Mouse (Mus musculus): ENCODE data around the gene Ndufs1. TPM values are rescaled to one million over a fixed set of nuclear protein-coding genes. Genes with fewer than 3 reads are reported as not detected.

Gene Ndufs1
- polyA plus RNA-seq (2012; rRNA removed) = 87.9 and 93.3 TPM in 2 replicates

DNA sequence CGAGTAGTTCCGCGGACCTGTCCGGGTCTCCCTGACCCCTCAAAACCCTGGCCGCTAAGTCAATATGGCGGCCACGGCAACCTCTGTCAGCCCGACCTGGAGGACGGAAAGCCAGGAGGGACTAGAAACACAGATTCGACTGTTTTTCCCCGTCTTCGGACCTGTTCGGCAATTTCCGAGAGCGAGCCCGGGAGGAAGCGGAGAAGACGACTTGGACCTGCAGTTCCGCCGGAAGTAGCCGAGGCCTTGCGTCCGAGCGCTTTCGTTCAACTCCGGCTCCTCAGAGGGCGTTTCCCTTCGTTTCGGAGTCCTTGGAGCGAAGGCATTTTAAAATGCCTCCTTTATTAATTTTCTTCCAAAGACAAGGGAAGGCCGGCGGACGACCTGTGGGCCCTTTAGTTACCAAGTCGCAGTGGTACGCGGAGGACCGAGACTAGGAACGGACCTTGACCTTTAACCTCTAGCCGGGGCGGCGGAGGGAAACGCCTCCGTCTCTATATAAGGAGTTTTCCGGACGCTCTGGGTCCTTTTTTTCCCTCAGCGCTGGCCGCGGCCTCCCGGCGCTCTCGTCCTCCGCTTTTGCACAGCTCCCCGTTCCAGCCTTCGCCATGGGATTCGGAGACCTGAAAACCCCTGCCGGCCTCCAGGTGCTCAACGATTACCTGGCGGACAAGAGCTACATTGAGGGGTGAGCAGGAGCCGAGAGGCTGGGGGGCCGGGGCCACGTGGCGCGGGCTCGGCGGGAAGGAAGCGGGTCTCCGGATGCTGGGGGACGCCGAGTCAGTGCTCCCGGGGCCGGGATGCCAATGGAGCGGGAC, at the start of gene Ndufs1, which contains the start of gene Eef1b2:
TSS of gene Ndufs1 (minus strand) at position 230 of the 818 bp plus-strand sequence.
TSS of gene Eef1b2 (plus strand) at position 222 of the 818 bp plus-strand sequence.
- TF ChIP-seq CTCF (IDR thresholded peaks at IDR 0.05; ENCODE audit: borderline replicate concordance, extremely low read depth, insufficient read depth, insufficient read length) = no peak
- peak; percentile 26; the same call in 1 of the 2 replicates for TF ChIP-seq POLR2A (IDR thresholded peaks at IDR 0.05; ENCODE audit: borderline replicate concordance, extremely low read depth, insufficient read depth, insufficient read length, poor library complexity, severe bottlenecking)
- peak; percentile 99 for DNase-seq (ENCODE audit: low read depth)

DNA sequence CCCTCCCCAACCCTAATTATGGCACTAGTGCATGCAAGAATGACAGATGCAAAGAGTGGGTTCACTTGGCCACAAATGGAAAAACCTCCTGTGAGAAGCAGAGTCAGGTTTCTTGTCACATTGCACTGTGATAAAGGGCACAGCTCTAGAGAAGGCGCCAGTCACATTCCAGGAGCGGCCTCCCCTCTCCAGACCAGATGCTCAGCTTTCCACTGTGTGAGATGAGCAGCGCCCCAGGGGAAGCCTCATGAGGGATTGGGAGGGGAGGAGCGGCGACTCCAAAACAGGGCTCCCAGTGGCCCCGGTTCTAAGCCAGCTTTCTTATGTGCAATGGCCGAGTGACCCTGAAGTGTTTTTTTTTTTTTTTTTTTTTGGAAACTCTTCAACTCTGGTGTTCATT, 49.3 kb upstream of the Ndufs1 start:
- DNase-seq (ENCODE audit: low read depth) = peak; percentile 27
- TF ChIP-seq POLR2A (IDR thresholded peaks at IDR 0.05; ENCODE audit: borderline replicate concordance, extremely low read depth, insufficient read depth, insufficient read length, poor library complexity, severe bottlenecking) = no peak
- TF ChIP-seq CTCF (IDR thresholded peaks at IDR 0.05; ENCODE audit: borderline replicate concordance, extremely low read depth, insufficient read depth, insufficient read length) = no peak

DNA sequence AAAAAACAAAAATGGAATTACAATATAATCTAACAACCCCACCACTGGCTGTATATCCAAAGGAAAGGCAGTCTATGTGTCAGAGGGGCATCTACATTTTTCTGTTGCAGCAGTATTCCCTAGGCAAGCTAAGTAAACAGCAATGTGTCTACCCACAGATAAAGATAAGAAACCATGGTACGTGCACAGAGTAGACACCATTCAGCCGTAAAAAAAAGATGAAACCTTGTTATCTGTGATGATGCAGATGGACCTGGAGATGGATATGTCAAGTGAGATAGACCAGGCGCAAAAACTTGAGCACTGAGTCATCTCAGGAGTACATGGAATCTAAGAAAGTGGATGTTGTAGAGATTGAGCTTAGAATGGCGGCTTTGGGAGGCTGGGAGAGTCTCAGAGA, 48.4 kb upstream of the Ndufs1 start:
- TF ChIP-seq POLR2A (IDR thresholded peaks at IDR 0.05; ENCODE audit: borderline replicate concordance, extremely low read depth, insufficient read depth, insufficient read length, poor library complexity, severe bottlenecking) (no peak), CTCF (IDR thresholded peaks at IDR 0.05; ENCODE audit: borderline replicate concordance, extremely low read depth, insufficient read depth, insufficient read length) (no peak)
- DNase-seq (ENCODE audit: low read depth) = no peak

DNA sequence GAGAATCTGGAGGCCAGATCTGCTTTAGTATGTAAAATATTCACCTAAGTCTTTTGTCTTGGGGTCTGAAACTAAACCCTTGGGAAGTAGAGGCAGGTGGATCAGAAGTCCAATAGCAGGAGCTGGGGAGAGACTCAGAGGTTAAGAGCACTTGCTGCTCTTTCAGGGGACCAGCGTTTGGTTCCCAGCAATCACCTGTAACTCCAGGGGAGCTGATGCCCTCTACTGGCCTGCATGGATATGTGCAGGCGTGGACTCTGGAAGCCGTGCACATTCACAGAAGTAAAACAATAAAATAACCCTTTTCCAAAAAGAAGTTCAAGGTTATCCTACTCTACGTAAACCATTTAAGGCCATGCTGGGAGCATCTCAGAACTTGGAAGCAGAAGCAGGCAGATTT, 42.6 kb upstream of the Ndufs1 start:
- TF ChIP-seq CTCF (IDR thresholded peaks at IDR 0.05; ENCODE audit: borderline replicate concordance, extremely low read depth, insufficient read depth, insufficient read length) (no peak), POLR2A (IDR thresholded peaks at IDR 0.05; ENCODE audit: borderline replicate concordance, extremely low read depth, insufficient read depth, insufficient read length, poor library complexity, severe bottlenecking) (no peak)

DNA sequence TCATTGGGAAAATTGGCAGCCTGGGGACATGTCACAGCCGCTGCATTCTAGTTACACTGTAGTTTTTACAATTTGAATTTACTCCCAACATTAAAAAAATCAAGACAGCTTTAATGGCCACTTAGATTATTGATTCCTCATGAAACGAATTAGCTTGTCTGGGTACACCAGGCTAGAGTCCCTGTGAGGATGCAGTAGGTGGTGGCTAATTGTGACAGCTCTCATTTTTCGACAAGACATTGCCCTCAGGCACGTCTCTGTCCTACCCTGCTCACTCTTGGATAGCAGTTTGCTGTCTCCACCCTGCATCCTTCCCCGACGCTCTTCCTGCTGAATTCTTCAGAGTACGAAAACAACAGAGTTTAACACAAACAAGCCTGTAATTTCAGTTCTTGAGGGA, 38.0 kb upstream of the Ndufs1 start:
- TF ChIP-seq POLR2A (IDR thresholded peaks at IDR 0.05; ENCODE audit: borderline replicate concordance, extremely low read depth, insufficient read depth, insufficient read length, poor library complexity, severe bottlenecking) = no peak
- TF ChIP-seq CTCF (IDR thresholded peaks at IDR 0.05; ENCODE audit: borderline replicate concordance, extremely low read depth, insufficient read depth, insufficient read length) = no peak
- no peak for DNase-seq (ENCODE audit: low read depth)

More for the DNA sequence above, 42.6 kb upstream of the Ndufs1 start:
- DNase-seq (ENCODE audit: low read depth) = no peak

DNA sequence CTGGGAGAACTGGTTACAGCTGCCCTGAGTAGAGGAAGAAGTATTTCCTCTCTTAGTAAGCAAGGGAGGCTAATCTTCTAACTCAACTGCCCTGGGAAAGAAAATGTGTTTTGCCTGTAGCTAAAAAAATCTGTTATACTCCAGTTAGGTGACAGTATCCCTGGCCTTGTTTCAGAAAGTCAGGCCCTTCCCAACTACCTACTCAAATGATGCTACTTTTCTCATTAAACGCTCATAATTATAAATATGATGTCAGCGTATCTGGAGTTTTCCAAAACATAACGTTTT, 37.6 kb upstream of the Ndufs1 start, which contains the start of gene Gpr1:
TSS of gene Gpr1 (minus strand) at position 273 of the 288 bp plus-strand sequence.
- TF ChIP-seq CTCF (IDR thresholded peaks at IDR 0.05; ENCODE audit: borderline replicate concordance, extremely low read depth, insufficient read depth, insufficient read length) (no peak), POLR2A (IDR thresholded peaks at IDR 0.05; ENCODE audit: borderline replicate concordance, extremely low read depth, insufficient read depth, insufficient read length, poor library complexity, severe bottlenecking) (no peak)
- DNase-seq (ENCODE audit: low read depth) = no peak

DNA sequence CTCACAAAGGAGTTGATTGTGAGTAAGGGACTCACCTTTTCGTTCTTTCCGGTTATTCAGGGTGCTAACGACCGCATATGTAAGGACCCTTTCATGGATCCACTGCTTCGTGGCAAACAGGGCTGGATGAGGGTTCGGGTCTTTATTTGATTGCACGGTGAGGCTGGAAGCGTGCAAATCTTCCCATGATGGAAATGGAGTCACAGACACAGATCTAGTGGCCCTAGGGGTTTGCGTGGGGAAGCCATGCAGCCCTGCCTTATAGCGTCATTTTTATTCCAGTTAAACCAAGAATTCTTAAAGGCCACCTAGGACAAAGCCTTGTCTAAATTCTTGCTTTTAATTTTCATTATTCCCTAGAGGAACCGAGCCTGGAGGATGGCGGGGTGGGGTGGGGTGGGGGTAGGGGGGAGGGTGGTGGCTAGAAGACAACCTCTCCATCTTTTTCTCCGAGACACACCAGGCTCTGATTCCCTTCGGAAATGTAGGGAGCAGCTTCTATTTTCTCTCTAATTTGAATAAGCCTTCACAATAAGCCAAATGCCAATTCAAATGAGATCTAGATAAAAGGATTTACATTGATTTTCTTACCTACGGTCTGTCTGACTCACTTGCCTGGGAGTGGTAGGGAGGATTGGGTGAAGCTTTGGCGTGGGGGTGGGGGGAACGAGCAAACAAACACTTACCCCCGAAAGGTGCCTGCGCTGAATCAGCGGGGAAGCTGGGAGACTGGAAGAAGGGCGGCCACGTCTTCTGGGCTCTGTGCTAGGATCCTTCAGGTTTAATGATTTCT, 37.0 kb upstream of the Ndufs1 start:
- DNase-seq (ENCODE audit: low read depth) = peak; percentile 67
- TF ChIP-seq CTCF (IDR thresholded peaks at IDR 0.05; ENCODE audit: borderline replicate concordance, extremely low read depth, insufficient read depth, insufficient read length) (no peak), POLR2A (IDR thresholded peaks at IDR 0.05; ENCODE audit: borderline replicate concordance, extremely low read depth, insufficient read depth, insufficient read length, poor library complexity, severe bottlenecking) (no peak)

DNA sequence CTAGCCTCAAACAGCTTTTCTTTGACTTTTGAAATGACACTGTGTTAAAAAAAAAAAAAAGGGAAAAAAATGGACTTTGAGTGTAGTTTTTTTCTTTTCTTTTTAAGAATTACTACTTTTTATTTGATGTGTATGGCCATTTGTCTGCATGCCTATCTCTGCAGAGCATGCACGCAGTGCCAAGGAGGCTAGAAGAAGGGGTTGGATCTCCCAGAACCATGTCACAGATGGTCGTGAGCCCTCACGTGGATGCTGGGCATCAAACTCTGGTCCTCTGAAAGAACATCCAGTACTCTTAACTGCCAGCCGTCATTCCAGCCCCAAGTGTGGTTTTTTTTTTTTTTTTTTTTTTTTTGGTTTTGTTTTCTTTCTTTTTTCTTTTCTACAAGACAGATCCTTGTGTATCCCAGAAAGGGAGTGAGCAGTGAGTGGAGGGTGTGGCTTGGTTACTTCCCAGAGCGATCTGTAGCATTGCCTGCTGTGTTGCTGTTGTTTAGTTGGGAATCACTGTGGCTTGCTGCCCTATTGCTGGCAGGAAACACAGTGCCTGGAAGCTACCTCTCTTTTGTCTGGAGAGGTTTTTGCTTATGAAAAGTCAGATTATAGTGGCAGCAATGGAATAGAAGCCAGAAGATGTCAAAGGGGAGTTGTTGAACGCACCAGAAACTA, 33.4 kb upstream of the Ndufs1 start:
- TF ChIP-seq CTCF (IDR thresholded peaks at IDR 0.05; ENCODE audit: borderline replicate concordance, extremely low read depth, insufficient read depth, insufficient read length) = no peak
- no peak for TF ChIP-seq POLR2A (IDR thresholded peaks at IDR 0.05; ENCODE audit: borderline replicate concordance, extremely low read depth, insufficient read depth, insufficient read length, poor library complexity, severe bottlenecking)

DNA sequence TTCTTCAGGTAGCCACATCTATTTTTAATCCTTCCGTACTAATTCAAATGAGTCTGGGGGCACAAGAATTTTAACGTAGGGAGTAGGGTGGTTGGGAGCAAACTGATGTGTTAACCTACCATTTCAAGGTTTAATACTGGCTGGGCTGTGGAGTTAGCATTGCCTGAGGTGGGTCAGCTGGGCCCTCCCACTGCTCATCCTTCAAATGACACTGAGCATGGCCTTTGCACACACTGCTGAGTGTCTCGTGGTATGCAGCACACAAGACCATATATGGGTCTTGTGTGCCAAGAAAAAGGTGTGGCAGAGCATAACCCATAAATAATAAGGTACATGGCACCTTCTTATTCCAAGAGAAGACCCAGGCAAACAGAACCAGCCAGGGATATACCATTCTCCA, 31.0 kb upstream of the Ndufs1 start:
- no peak for DNase-seq (ENCODE audit: low read depth)
- TF ChIP-seq CTCF (IDR thresholded peaks at IDR 0.05; ENCODE audit: borderline replicate concordance, extremely low read depth, insufficient read depth, insufficient read length) (no peak), POLR2A (IDR thresholded peaks at IDR 0.05; ENCODE audit: borderline replicate concordance, extremely low read depth, insufficient read depth, insufficient read length, poor library complexity, severe bottlenecking) (no peak)

More for the DNA sequence above, 33.4 kb upstream of the Ndufs1 start:
- no peak for DNase-seq (ENCODE audit: low read depth)

DNA sequence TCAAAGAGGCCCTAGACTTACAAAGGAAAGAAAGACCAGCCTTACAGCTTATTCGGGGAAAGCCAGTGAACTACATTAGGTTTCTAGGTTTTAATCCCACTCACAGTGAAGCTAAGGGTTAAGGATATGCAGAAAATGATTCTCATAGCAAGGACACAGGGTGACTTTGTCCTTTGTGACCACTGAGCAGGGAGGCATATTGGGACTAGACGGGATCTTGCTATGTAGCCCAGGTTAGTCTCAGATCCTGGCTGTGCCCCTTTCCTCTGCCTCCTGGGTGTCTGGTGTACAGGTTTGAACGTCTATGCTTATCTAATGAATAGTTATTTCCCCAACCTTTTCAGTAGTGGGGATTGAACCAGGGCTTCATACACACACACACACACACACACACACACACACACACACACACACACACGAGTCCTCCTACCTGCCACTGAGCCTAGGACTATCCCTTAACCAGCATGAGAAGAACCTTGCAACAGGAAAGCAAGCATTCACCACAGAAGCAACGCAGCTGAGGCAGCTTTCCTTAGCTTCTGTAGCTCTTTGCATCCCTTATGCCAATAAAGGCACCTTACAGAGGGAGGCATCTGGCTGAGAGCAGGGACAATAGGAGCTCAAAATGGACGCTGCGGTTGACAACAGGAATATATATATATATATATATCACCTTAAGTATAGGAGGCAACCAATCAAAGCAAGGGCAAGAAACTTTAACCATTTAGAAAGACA, 28.2 kb upstream of the Ndufs1 start:
- no peak for TF ChIP-seq CTCF (IDR thresholded peaks at IDR 0.05; ENCODE audit: borderline replicate concordance, extremely low read depth, insufficient read depth, insufficient read length)
- no peak for TF ChIP-seq POLR2A (IDR thresholded peaks at IDR 0.05; ENCODE audit: borderline replicate concordance, extremely low read depth, insufficient read depth, insufficient read length, poor library complexity, severe bottlenecking)
- peak; percentile 25 for DNase-seq (ENCODE audit: low read depth)
